Mouse (Mus musculus): Measurements from ENCODE around the gene Pear1.

Gene Pear1

GRCm38 (mm10) chr3:87733098-87733497 lies 91.0 kb downstream of the Pear1 start:
- DNase-seq (ENCODE audit: inconsistent ontology term) = no peak

- DNase-seq (ENCODE audit: inconsistent ontology term) = no peak
Measured at GRCm38 (mm10) chr3:87728696-87729095, 95.4 kb downstream of the Pear1 start.

GRCm38 (mm10) chr3:87726191-87726590 lies 97.9 kb downstream of the Pear1 start:
- DNase-seq (ENCODE audit: inconsistent ontology term) = no peak

GRCm38 (mm10) chr3:87725396-87726160 lies 98.5 kb downstream of the Pear1 start:
- no peak for DNase-seq (ENCODE audit: inconsistent ontology term)

GRCm38 (mm10) chr3:87724556-87724955 lies 99.5 kb downstream of the Pear1 start:
- no peak for DNase-seq (ENCODE audit: inconsistent ontology term)

GRCm38 (mm10) chr3:87718525-87718924 lies 105.6 kb downstream of the Pear1 start:
- DNase-seq (ENCODE audit: inconsistent ontology term) = no peak

Data from Muller cell, postnatal 12 days (primary cell).